In genomic region chr6:51850030-51850817, GRCm38 (mm10) we compare ENCODE assay signal across 17 mouse cellular contexts.
DNase-seq lines count a peak whose midpoint lies in the region; ATAC-seq and TF ChIP-seq lines count a peak whose summit lies in the region.
"Had no signal": no experiment of that assay in that cellular context is flagged by ENCODE, and none has a peak within 500 bp of the region (broad histone marks: within the 10 kb centered on the region; RNA-seq: fewer than 3 reads in every experiment).

No protein-coding gene starts in this region.

- H3K4me2 ChIP-seq in forebrain, embryonic 11.5 days (ENCODE audit: low read depth, low read length, severe bottlenecking), result no peak overlapping the region
- H3K4me2 ChIP-seq in forebrain, embryonic 16.5 days (ENCODE audit: low read length), result no peak overlapping the region
- peak overlapping the region; percentile 49; the same call in 1 of the 2 replicates for H3K4me2 ChIP-seq in hindbrain, postnatal 0 days (ENCODE audit: low read depth, low read length)
- H3K4me2 ChIP-seq in neural tube, embryonic 12.5 days (replicated peaks), result peak overlapping the region; percentile 44
- H3K4me2 ChIP-seq: heart, embryonic 11.5 days; kidney, embryonic 15.5 days had no signal

- H3K4me1 ChIP-seq in forebrain, embryonic 11.5 days (replicated peaks; ENCODE audit: control insufficient read depth, insufficient read depth, low read length), result peaks cover 6% of the 10 kb centered on the region
- H3K4me1 ChIP-seq in forebrain, embryonic 10.5 days, result peaks cover 49% of the 10 kb centered on the region
- peaks cover 33% of the 10 kb centered on the region for H3K4me1 ChIP-seq in forebrain, embryonic 16.5 days (replicated peaks; ENCODE audit: control insufficient read depth, insufficient read depth, low read length)
- no peaks in the 10 kb centered on the region for H3K4me1 ChIP-seq in hindbrain, postnatal 0 days (ENCODE audit: insufficient read depth, low read length)
- H3K4me1 ChIP-seq in neural tube, embryonic 12.5 days, result peaks cover 41% of the 10 kb centered on the region

- no peak for TF ChIP-seq CTCF in hindbrain, postnatal 0 days (IDR thresholded peaks at IDR 0.05; ENCODE audit: low read depth)

- H3K9ac ChIP-seq in forebrain, embryonic 11.5 days (ENCODE audit: low read length), result no peak overlapping the region
- no peak overlapping the region for H3K9ac ChIP-seq in forebrain, embryonic 16.5 days (replicated peaks; ENCODE audit: low read depth, low read length)
- peak overlapping the region; percentile 43 for H3K9ac ChIP-seq in hindbrain, postnatal 0 days (replicated peaks; ENCODE audit: low read length)
- no peak overlapping the region for H3K9ac ChIP-seq in neural tube, embryonic 12.5 days
- H3K9ac ChIP-seq: kidney, embryonic 15.5 days; liver, embryonic 14.5 days had no signal

- no peaks in the 10 kb centered on the region for H3K36me3 ChIP-seq in forebrain, embryonic 11.5 days (ENCODE audit: control insufficient read depth, insufficient read depth, low read length)
- H3K36me3 ChIP-seq in forebrain, embryonic 10.5 days (replicated peaks), result no peaks in the 10 kb centered on the region
- H3K36me3 ChIP-seq in forebrain, embryonic 16.5 days (ENCODE audit: control insufficient read depth, insufficient read depth), result no peaks in the 10 kb centered on the region
- no peaks in the 10 kb centered on the region for H3K36me3 ChIP-seq in hindbrain, postnatal 0 days (ENCODE audit: insufficient read depth, low read length)
- no peaks in the 10 kb centered on the region for H3K36me3 ChIP-seq in neural tube, embryonic 12.5 days
- H3K36me3 ChIP-seq: embryonic facial prominence, embryonic 10.5 days; G1E; kidney, embryonic 15.5 days had no signal

- H3K27ac ChIP-seq in forebrain, embryonic 11.5 days (ENCODE audit: low read depth, low read length), result 0 out of 2 replicates have a peak overlapping the region, but pooled peaks have one; percentile 42
- H3K27ac ChIP-seq in forebrain, embryonic 10.5 days, result no peak overlapping the region
- peak overlapping the region; percentile 97 for H3K27ac ChIP-seq in forebrain, embryonic 16.5 days (ENCODE audit: low read length)
- peak overlapping the region; percentile 93 for H3K27ac ChIP-seq in hindbrain, postnatal 0 days
- H3K27ac ChIP-seq in neural tube, embryonic 12.5 days, result peak overlapping the region; percentile 28; the same call in 1 of the 2 replicates
- H3K27ac ChIP-seq: embryonic facial prominence, embryonic 10.5 days; kidney, embryonic 15.5 days; liver, embryonic 14.5 days had no signal

- WGBS in forebrain, embryonic 11.5 days, result 64% methylated on average over 13 of the region's 13 CpGs
- WGBS in forebrain, embryonic 10.5 days, result 82% methylated on average over 13 of the region's 13 CpGs
- WGBS in forebrain, embryonic 16.5 days, result 34% methylated on average over 13 of the region's 13 CpGs
- WGBS in hindbrain, postnatal 0 days, result 40% methylated on average over 13 of the region's 13 CpGs
- 23% methylated on average over 13 of the region's 13 CpGs for WGBS in neural tube, embryonic 12.5 days

- H3K9me3 ChIP-seq in forebrain, embryonic 11.5 days (ENCODE audit: control insufficient read depth, low read length), result no peaks in the 10 kb centered on the region
- H3K9me3 ChIP-seq in forebrain, embryonic 10.5 days, result no peaks in the 10 kb centered on the region
- H3K9me3 ChIP-seq in forebrain, embryonic 16.5 days (ENCODE audit: control insufficient read depth, low read length), result no peaks in the 10 kb centered on the region
- no peaks in the 10 kb centered on the region for H3K9me3 ChIP-seq in hindbrain, postnatal 0 days (ENCODE audit: low read length)
- H3K9me3 ChIP-seq in neural tube, embryonic 12.5 days, result no peaks in the 10 kb centered on the region
- H3K9me3 ChIP-seq: embryonic facial prominence, embryonic 10.5 days; G1E; kidney, embryonic 15.5 days had no signal

- no peak for DNase-seq in forebrain, embryonic 11.5 days (ENCODE audit: low spot score)
- no peak for DNase-seq in forebrain, embryonic 10.5 days (ENCODE audit: extremely low spot score, low spot score)
- DNase-seq in hindbrain, postnatal 0 days (ENCODE audit: low spot score), result no peak
- no peak for DNase-seq in heart, adult 8-10 months (ENCODE audit: low spot score)
- no peak for DNase-seq in c-Kit-positive CD71-positive TER-119-positive erythroid progenitor cells, embryonic 14.5 days (ENCODE audit: low spot score)
- DNase-seq in layer of hippocampus, adult 9-11 months, result no peak
- DNase-seq: adrenal gland, postnatal 14 days; gastrocnemius, postnatal 10 days; heart, postnatal 4 days; lung, postnatal 36 days had no signal

- no peak overlapping the region for H3K4me3 ChIP-seq in forebrain, embryonic 11.5 days (ENCODE audit: low read depth, low read length)
- H3K4me3 ChIP-seq in forebrain, embryonic 10.5 days, result no peak overlapping the region
- no peak overlapping the region for H3K4me3 ChIP-seq in forebrain, embryonic 16.5 days (replicated peaks; ENCODE audit: low read length)
- no peak overlapping the region for H3K4me3 ChIP-seq in hindbrain, postnatal 0 days (ENCODE audit: low read length)
- H3K4me3 ChIP-seq in neural tube, embryonic 12.5 days, result no peak overlapping the region
- H3K4me3 ChIP-seq: embryonic facial prominence, embryonic 10.5 days; kidney, embryonic 15.5 days had no signal

- H3K27me3 ChIP-seq in forebrain, embryonic 11.5 days (ENCODE audit: control insufficient read depth, insufficient read depth, low read length), result peaks cover 13% of the 10 kb centered on the region; the same call in 1 of the 2 replicates
- H3K27me3 ChIP-seq in forebrain, embryonic 10.5 days (ENCODE audit: poor library complexity, severe bottlenecking), result peaks cover 92% of the 10 kb centered on the region
- no peaks in the 10 kb centered on the region for H3K27me3 ChIP-seq in forebrain, embryonic 16.5 days (replicated peaks; ENCODE audit: control insufficient read depth, insufficient read depth, low read length)
- H3K27me3 ChIP-seq in hindbrain, postnatal 0 days (ENCODE audit: insufficient read depth, low read length), result no peaks in the 10 kb centered on the region
- peaks cover 4% of the 10 kb centered on the region; the same call in 1 of the 2 replicates for H3K27me3 ChIP-seq in neural tube, embryonic 12.5 days (replicated peaks)

- no peak for ATAC-seq in forebrain, embryonic 11.5 days (replicated peaks; ENCODE audit: low FRiP score)
- ATAC-seq in forebrain, embryonic 16.5 days, result no peak
- ATAC-seq in hindbrain, postnatal 0 days, result no peak
- ATAC-seq in neural tube, embryonic 12.5 days (ENCODE audit: low FRiP score, low read depth), result peak; percentile 51; the same call in 1 of the 2 replicates

Comparison
In these comparisons a context has a peak if more than half of its experiments do, and no peak if none do; other contexts are left out.
1. H3K4me2 ChIP-seq: peak in hindbrain, postnatal 0 days (single experiment) and neural tube, embryonic 12.5 days (single experiment); none in forebrain, embryonic 11.5 days (single experiment) and forebrain, embryonic 16.5 days (single experiment).